Mouse (Mus musculus) cerebellum, adult 9-11 months (tissue): Measurements from ENCODE around the gene Cx3cr1.

Experiments used
- DNase-seq: peaks from one replicate; pipeline ENCODE4 v3.0.0; 2022

Gene Cx3cr1

DNA sequence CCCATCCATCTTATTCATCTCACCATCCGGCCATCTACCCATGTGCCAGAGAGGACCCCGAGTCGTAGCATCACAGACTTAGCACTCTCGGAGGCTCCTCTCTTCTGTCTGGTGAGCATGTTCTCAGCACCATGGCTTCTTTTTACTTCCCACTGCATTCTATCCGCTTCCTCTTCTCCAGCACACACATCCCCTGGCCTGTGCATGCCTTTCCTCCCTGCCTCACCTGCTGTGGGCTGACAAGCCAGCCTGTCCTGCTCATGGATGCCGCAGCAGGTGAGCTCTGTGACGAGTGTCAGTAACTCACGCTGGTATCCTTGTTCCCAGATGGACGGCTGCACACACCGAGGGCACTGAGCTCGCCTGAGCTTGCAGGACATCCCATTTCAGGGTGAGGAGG is at the start of gene Cx3cr1:
Gene Cx3cr1 (minus strand): TSS at position 101 of the 400 bp plus-strand sequence.
- DNase-seq: no peak

DNA sequence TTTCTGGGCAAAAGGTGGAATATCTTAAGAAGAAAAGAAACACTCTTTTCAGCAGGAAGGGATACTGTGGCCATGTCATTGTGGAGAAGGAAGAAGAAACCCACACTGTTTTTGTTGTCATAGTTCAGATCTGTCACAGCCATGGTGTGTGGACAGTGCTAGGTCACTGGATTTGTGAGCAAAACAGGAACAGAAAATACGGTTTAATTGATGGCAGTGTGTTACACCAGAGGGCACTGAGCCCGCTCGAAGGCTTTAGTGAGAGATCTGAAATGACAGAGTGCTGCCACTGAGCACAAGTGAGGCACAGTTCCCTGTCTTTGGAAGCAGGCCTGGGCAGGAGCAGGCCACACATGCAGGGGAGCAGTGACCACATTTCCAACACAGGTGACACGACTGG is 48.5 kb upstream of the Cx3cr1 start:
- no peak for DNase-seq

DNA sequence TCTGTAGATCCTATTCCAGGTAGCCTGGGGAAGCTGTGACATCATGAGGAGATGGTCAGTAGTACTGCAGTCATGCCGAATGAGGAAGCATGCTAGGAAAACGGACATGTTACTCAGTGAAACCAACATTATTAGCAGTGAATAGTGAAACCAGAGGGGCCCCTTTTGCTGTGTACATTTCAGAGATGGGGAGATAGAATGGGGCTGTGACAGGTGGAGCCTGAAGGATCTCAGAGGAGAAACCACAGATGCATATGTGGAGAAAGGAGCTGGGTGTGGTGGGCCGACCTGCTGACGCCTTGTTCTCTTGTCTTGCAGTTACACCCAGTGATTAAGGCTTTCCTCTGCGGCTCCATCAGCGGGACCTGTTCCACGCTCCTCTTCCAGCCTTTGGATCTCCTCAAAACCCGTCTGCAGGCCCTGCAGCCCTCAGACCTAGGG is 46.5 kb upstream of the Cx3cr1 start:
- DNase-seq: no peak

- no peak for DNase-seq
Measured at GRCm38 (mm10) chr9:120115580-120115979, 45.9 kb upstream of the Cx3cr1 start.

DNA sequence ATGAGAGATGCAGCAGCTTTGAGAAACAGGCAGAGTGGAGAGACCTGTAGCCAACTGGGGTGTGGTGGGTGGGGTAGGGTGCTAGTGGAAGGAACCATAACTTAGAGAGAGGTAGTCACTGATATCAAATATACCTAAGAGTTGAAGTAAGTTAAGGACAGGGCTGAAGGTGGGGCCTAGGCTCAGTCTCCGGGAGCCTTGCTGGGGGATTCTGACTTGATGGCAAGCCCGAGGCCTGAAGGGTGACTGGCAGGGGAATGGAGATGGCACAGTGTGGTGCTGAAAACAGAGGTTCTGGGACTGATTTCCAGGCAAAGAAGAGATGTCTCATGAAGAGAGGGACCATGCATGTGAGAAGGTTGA is 45.1 kb upstream of the Cx3cr1 start:
- DNase-seq: no peak

DNA sequence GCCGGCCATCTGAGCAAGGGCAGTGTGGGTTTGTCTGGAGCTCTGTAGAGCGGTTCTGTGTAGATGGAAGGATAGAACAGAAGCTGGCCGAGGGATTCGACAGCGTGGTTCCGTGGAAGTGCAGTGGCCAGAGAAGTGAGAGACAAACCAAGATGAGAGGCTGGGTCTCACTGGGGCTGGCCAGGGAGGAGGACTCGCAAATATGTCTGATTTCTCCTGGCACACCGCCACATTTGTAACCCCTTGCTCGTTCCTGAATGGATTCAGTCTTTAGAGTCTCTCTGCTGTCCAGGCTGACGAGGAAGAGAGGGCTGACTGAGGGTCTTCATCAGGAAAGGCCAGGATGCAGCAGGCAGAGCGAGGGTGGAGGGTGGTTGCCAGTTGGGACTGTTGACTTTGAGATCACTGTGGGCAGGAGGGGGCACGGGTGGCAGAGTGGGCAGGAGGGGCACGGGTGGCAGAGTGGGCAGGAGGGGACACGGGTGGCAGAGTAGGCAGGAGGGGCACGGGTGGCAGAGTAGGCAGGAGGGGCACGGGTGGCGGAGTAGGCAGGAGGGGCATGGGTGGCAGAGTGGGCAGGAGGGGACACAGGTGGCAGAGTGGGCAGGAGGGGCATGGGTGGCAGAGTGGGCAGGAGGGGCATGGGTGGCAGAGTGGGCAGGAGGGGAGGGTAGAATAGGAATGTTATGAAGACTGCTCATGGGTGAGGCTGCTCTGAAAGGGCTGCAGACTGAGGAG is 44.5 kb upstream of the Cx3cr1 start:
- DNase-seq: no peak

DNA sequence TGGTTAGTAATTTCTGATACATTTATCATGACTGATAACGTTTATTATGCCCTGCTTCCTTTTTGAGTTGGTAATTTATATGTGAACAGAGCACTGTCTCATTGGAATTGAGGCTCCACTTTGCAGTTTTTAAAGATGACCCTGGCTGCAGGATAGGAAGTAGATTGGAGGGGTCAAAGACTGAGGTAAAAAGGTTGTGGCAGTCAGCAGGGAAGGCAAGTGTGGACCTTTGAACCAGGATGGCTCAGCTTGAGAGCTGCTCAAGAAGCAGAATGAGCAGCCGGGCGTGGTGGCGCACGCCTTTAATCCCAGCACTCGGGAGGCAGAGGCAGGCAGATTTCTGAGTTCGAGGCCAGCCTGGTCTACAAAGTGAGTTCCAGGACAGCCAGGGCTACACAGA is 43.8 kb upstream of the Cx3cr1 start:
- DNase-seq: no peak

- DNase-seq: no peak
Measured at GRCm38 (mm10) chr9:120112472-120112871, 42.8 kb upstream of the Cx3cr1 start.

DNA sequence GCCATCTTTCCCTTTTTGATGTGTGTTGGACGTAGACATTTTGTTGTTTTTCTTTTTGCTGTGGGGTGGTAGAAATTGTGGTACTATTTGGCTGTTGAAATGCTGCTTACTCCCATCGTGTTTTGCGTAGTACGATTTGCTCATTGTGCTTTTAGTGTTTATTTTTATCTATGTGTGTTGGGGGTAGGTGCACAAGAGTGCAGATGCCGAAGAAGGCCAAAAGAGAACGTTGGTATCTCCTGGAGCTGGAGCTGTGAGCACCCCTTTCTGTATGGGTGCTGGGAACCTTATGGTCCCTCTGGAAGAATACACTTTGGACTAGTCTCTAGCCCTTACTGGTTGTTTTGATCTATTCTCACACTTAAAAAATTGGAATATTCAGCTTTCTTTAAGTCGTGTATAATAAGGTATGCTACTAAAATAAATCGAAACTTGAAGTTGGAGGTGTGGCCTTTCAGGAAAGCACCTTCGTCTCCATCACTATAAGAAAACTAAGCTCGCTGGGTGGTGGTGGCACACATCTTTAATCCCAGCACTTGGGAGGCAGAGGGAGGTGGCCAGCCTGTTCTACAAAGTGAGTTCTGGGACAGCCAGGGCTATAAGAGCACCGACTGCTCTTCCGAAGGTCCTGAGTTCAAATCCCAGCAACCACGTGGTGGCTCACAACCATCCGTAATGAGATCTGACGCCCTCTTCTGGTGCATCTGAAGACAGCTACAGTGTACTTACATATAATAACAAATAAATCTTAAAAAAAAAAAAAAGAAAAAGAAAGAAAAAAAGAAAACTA is 41.7 kb upstream of the Cx3cr1 start:
- DNase-seq: no peak

GRCm38 (mm10) chr9:120110211-120111018 is 40.7 kb upstream of the Cx3cr1 start, which contains the start of gene Slc25a38:
Gene Slc25a38 (plus strand): TSS chr9:120110374.
- peak; percentile 96 for DNase-seq

DNA sequence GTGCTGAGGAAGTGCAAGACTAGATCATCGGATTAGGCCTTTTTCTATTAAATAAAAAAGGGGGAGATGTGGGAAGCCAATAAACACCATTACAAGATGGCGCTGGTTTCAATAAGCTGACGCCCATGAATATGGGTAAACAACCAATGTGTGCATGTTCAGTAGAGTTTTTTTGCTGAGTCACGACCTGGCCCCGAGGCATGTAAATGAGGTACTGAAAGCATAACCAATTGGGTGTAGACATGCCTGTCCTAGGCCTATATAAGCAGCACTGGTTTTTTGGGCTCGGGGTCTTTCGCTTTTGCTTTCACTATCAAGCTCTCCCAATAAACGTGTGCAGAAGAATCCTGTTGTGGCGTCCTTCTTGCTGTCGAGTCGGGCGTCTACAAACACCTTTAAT is 39.3 kb upstream of the Cx3cr1 start:
- DNase-seq: peak; percentile 25

DNA sequence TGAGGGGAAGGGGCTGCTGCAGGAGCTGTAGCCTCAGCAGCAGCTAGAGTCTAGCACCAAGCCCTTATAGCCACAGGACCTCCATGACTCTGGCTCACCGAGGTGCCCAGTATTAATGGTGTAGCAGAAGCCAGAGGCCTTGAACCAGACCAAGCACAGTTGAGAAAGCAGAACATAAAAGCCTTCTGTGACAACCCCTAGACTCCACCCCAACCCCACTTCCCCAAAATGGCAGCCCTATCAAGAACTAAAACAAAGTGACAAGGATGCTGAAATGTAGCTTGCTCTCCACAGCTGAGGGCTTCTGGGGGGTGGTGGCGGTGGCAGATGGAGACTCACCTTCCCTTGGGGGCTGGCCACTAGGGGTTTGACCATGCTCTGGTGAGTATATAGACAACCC is 31.5 kb upstream of the Cx3cr1 start:
- DNase-seq: no peak

- no peak for DNase-seq
Measured at GRCm38 (mm10) chr9:120099304-120099703, 29.6 kb upstream of the Cx3cr1 start.

GRCm38 (mm10) chr9:120098682-120099081 is 29.0 kb upstream of the Cx3cr1 start:
- DNase-seq: peak; percentile 46

DNA sequence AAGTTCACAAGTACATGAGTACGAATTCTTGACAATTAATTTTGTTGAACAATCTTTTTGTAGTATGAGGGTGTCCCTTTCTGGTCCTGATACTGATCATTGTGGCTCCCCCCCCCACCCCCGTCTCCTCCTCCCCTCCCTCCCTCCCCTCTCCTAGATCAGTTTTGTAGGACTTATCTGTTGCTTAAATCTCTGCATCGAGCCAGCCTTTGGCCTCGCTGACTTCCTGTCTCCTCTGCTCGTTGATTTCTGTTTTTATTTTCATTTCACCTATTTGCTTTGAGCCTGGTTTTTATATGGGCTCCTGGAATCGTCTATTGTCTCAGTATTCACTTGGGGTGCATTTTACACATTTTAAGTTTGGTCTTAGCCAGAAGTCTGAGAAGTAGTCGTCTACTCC is 26.2 kb upstream of the Cx3cr1 start:
- DNase-seq: no peak

DNA sequence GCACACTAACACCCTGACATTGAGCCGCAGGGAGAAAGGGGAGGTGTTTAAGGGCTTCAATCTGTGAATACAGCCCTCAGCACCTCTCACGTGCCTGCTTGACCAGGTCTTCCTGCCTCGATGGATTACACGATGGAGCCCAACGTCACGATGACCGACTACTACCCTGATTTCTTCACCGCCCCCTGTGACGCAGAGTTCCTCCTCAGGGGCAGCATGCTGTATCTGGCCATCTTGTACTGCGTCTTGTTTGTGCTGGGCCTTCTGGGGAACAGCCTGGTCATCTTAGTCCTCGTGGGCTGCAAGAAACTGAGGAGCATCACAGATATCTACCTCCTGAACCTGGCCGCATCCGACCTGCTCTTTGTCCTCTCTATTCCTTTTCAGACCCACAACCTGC is 24.0 kb upstream of the Cx3cr1 start:
- no peak for DNase-seq

DNA sequence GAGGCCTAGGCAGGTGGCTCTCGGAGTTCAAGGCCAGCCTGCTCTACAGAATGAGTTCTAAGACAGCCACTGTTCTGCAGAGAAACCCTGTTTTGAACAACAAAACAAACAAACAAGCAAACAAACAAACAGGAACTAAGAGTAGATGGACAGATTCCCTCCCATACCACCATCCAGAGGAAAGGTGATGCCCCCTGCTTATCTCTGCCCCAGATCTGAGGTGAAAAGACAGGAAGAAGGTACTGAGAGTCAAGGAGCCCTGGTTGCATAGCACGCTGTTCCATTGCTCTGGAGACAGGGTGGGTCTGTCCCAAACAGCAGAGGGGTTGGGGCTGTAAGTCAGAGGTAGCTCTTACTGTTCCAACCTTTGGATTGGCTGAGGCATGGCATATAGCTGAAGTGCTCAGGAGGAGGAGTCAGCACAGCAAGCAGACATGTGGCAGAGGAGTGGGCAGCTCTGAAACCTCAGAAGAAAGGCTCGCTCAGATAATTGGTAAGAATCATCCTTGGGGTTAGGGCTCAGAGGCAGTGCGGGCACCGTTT is 22.1 kb upstream of the Cx3cr1 start, which contains the start of gene Ccr8:
Gene Ccr8 (plus strand): TSS at position 419 of the 543 bp plus-strand sequence.
- DNase-seq: no peak

- no peak for DNase-seq
Measured at GRCm38 (mm10) chr9:120091086-120091485, 21.4 kb upstream of the Cx3cr1 start.

DNA sequence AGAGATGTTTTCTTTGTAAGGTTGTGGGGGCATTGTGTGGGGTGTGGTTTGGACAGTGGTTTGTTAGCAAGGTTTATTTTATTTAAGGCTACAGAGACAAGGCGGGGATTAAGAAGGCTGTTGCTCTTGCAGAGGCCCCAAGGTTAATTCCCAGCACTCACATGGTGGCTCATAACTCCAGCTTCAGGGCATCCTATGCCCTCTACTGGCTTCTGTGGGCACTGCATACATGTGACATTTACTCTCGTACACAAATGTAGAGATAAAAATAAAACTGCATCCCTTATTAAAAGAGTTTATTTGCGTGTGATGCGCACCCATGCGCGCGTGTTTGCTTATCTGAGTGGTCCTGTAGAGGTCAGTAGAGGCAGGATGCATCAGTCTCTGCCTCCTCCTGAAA is 19.4 kb upstream of the Cx3cr1 start:
- no peak for DNase-seq

DNA sequence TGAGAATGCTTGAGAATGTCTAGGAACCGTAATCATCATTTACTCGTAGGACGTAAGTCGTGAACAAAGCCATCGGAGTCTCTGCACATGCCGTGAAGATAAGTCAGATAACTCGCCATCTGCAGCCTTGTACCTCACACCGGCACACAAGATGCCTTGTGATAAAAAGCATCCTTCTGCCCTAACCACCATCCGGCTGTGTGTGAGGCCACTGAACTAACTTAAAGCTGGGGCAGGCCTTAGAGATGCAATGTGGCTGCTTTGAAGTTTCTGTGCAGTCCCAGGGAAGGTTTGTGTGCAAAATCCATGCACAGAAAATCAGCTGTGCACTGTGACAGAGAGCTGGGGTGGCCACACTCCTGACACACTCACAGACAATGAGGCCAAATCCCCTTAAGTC is 14.7 kb upstream of the Cx3cr1 start:
- DNase-seq: no peak

- DNase-seq: no peak
Measured at GRCm38 (mm10) chr9:120083158-120083894, 13.6 kb upstream of the Cx3cr1 start.

DNA sequence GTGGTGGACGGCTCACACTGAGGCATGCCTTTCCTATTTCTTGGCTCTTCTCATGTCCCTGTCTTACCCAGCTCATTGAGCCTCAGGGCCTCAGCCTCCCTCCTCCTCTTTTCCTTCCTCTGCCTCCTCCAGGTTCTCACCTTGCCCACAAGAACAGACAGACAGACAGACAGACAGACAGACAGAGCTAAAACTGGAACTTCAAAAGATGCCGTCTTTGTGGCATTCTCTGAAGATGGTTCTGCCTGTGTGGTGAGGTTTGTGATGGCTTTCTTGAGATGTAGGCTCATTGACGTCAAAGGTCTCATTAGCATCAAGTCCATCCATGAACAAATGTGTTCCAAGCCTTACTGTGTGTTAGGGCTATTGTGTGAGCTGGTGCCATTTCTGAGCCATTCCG is 13.0 kb upstream of the Cx3cr1 start:
- DNase-seq: no peak
